Mouse (Mus musculus): ENCODE data around the gene Man1a2. TPM values are rescaled to one million over a fixed set of nuclear protein-coding genes. Genes with fewer than 3 reads are reported as not detected.
A peak's percentile ranks its signal among the peaks of the same experiment; 100 is the strongest.

Man1a2 gene
- total and polyA plus RNA-seq, 2 experiments from 2014 or later, result 17.7 to 35.0 TPM

GRCm38 (mm10) chr3:100582721-100583355, 102.5 kb downstream of the Man1a2 start:
- WGBS, result 81% methylated on average over 1 of the region's 1 CpGs
- H3K9ac ChIP-seq (replicated peaks; ENCODE audit: low read depth, low read length), result no peak overlapping the region
- ATAC-seq (ENCODE audit: insufficient read depth, low read depth), result no peak

GRCm38 (mm10) chr3:100572571-100573183, 112.6 kb downstream of the Man1a2 start:
- Histone ChIP-seq H3K4me1 (ENCODE audit: control insufficient read depth, insufficient read depth) (no peaks in the 10 kb centered on the region), H3K9ac (replicated peaks; ENCODE audit: low read depth, low read length) (no peak overlapping the region), H3K27ac (ENCODE audit: low read depth) (no peak overlapping the region), H3K4me2 (ENCODE audit: low read depth, low read length) (no peak overlapping the region), H3K27me3 (ENCODE audit: control insufficient read depth, insufficient read depth, low read length) (no peaks in the 10 kb centered on the region), H3K9me3 (replicated peaks; ENCODE audit: control insufficient read depth, low read length) (no peaks in the 10 kb centered on the region), H3K36me3 (replicated peaks; ENCODE audit: control insufficient read depth, insufficient read depth, low read length) (0 out of 2 replicates have a peak, but pooled peaks cover 9% of the 10 kb centered on the region), H3K4me3 (ENCODE audit: low read depth, low read length) (no peak overlapping the region)
- no peak for ATAC-seq (ENCODE audit: insufficient read depth, low read depth)
- 76% methylated on average over 3 of the region's 3 CpGs for WGBS
- DNase-seq (ENCODE audit: low spot score), result no peak
- TF ChIP-seq CTCF (IDR thresholded peaks at IDR 0.05; ENCODE audit: low read depth) (no peak), EP300 (IDR thresholded peaks at IDR 0.05; ENCODE audit: low read depth) (no peak)

More at GRCm38 (mm10) chr3:100582721-100583355, 102.5 kb downstream of the Man1a2 start:
- H3K4me1 ChIP-seq (ENCODE audit: control insufficient read depth, insufficient read depth), result no peaks in the 10 kb centered on the region
- no peak for DNase-seq (ENCODE audit: low spot score)
- TF ChIP-seq EP300 (IDR thresholded peaks at IDR 0.05; ENCODE audit: low read depth) (no peak), CTCF (IDR thresholded peaks at IDR 0.05; ENCODE audit: low read depth) (no peak)
- peaks cover 29% of the 10 kb centered on the region for H3K36me3 ChIP-seq (replicated peaks; ENCODE audit: control insufficient read depth, insufficient read depth, low read length)
- no peaks in the 10 kb centered on the region for H3K27me3 ChIP-seq (ENCODE audit: control insufficient read depth, insufficient read depth, low read length)
- no peaks in the 10 kb centered on the region for H3K9me3 ChIP-seq (replicated peaks; ENCODE audit: control insufficient read depth, low read length)
- H3K4me3 ChIP-seq (ENCODE audit: low read depth, low read length), result no peak overlapping the region
- H3K27ac ChIP-seq (ENCODE audit: low read depth), result no peak overlapping the region
- no peak overlapping the region for H3K4me2 ChIP-seq (ENCODE audit: low read depth, low read length)

GRCm38 (mm10) chr3:100568443-100569390, 116.6 kb downstream of the Man1a2 start:
- 80% methylated on average over 13 of the region's 13 CpGs for WGBS
- no peaks in the 10 kb centered on the region for H3K27me3 ChIP-seq (ENCODE audit: control insufficient read depth, insufficient read depth, low read length)
- no peak for TF ChIP-seq EP300 (IDR thresholded peaks at IDR 0.05; ENCODE audit: low read depth)
- peak; percentile 58 for TF ChIP-seq CTCF (IDR thresholded peaks at IDR 0.05; ENCODE audit: low read depth)
- H3K4me2 ChIP-seq (ENCODE audit: low read depth, low read length), result no peak overlapping the region
- H3K27ac ChIP-seq (ENCODE audit: low read depth), result no peak overlapping the region
- H3K9me3 ChIP-seq (replicated peaks; ENCODE audit: control insufficient read depth, low read length), result no peaks in the 10 kb centered on the region
- H3K36me3 ChIP-seq (replicated peaks; ENCODE audit: control insufficient read depth, insufficient read depth, low read length), result 0 out of 2 replicates have a peak, but pooled peaks cover 20% of the 10 kb centered on the region
- no peaks in the 10 kb centered on the region for H3K4me1 ChIP-seq (ENCODE audit: control insufficient read depth, insufficient read depth)
- H3K4me3 ChIP-seq (ENCODE audit: low read depth, low read length), result no peak overlapping the region
- DNase-seq (ENCODE audit: low spot score), result peak; percentile 49
- no peak overlapping the region for H3K9ac ChIP-seq (replicated peaks; ENCODE audit: low read depth, low read length)
- ATAC-seq (ENCODE audit: insufficient read depth, low read depth), result no peak

- 0 out of 2 replicates have a peak, but pooled peaks cover 23% of the 10 kb centered on the region for H3K36me3 ChIP-seq (replicated peaks; ENCODE audit: control insufficient read depth, insufficient read depth, low read length)
- ATAC-seq (ENCODE audit: insufficient read depth, low read depth) (peak; percentile 53; the same call in 1 of the 2 replicates), DNase-seq (ENCODE audit: low spot score) (peak; percentile 61)
- TF ChIP-seq CTCF (IDR thresholded peaks at IDR 0.05; ENCODE audit: low read depth) (no peak), EP300 (IDR thresholded peaks at IDR 0.05; ENCODE audit: low read depth) (no peak)
- WGBS, result 44% methylated on average over 2 of the region's 2 CpGs
- no peak overlapping the region for H3K4me3 ChIP-seq (ENCODE audit: low read depth, low read length)
- no peak overlapping the region for H3K4me2 ChIP-seq (ENCODE audit: low read depth, low read length)
- H3K9ac ChIP-seq (replicated peaks; ENCODE audit: low read depth, low read length), result no peak overlapping the region
- no peak overlapping the region for H3K27ac ChIP-seq (ENCODE audit: low read depth)
- H3K27me3 ChIP-seq (ENCODE audit: control insufficient read depth, insufficient read depth, low read length), result no peaks in the 10 kb centered on the region
- no peaks in the 10 kb centered on the region for H3K9me3 ChIP-seq (replicated peaks; ENCODE audit: control insufficient read depth, low read length)
- H3K4me1 ChIP-seq (ENCODE audit: control insufficient read depth, insufficient read depth), result no peaks in the 10 kb centered on the region
These were observed 121.7 kb downstream of the Man1a2 start for GRCm38 (mm10) chr3:100563565-100563964.

- TF ChIP-seq CTCF (IDR thresholded peaks at IDR 0.05; ENCODE audit: low read depth) (no peak), EP300 (IDR thresholded peaks at IDR 0.05; ENCODE audit: low read depth) (no peak)
- ATAC-seq (ENCODE audit: insufficient read depth, low read depth), result no peak
- 80% methylated on average over 7 of the region's 7 CpGs for WGBS
- H3K27me3 ChIP-seq (ENCODE audit: control insufficient read depth, insufficient read depth, low read length), result no peaks in the 10 kb centered on the region
- H3K36me3 ChIP-seq (replicated peaks; ENCODE audit: control insufficient read depth, insufficient read depth, low read length), result 0 out of 2 replicates have a peak, but pooled peaks cover 21% of the 10 kb centered on the region
- no peak overlapping the region for H3K4me3 ChIP-seq (ENCODE audit: low read depth, low read length)
- no peak overlapping the region for H3K4me2 ChIP-seq (ENCODE audit: low read depth, low read length)
- H3K9me3 ChIP-seq (replicated peaks; ENCODE audit: control insufficient read depth, low read length), result no peaks in the 10 kb centered on the region
- H3K4me1 ChIP-seq (ENCODE audit: control insufficient read depth, insufficient read depth), result no peaks in the 10 kb centered on the region
- DNase-seq (ENCODE audit: low spot score), result no peak
- no peak overlapping the region for H3K9ac ChIP-seq (replicated peaks; ENCODE audit: low read depth, low read length)
- no peak overlapping the region for H3K27ac ChIP-seq (ENCODE audit: low read depth)
These were observed 122.8 kb downstream of the Man1a2 start for GRCm38 (mm10) chr3:100562455-100562854.

All from heart, postnatal 0 days (tissue).